ENCODE assay signal across 9 mouse cellular contexts in the genomic region with DNA sequence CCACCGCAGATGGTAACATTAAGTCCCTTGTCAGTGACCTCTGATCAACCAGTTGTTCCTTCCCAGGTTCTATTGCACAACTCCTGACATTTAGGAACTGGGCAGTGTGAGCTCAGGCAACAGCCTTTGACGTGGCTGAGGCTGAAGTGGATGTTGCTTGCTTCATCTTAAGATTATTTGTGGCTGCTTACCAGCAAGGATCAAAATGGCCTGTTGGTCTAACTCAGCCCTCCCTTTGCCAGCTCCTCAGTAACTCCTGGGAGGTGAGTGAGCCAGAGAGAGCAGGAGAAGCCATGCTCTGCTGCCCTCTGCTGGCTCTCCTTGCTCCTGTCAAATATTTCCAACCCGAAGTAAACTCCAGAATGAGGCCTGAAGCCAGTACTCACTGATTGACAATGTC.
DNase-seq lines count a peak whose midpoint lies in the region; ATAC-seq lines count a peak whose summit lies in the region.
"Had no signal": no experiment of that assay in that cellular context is flagged by ENCODE, and none has a peak within 500 bp of the region (broad histone marks: within the 10 kb centered on the region; RNA-seq: fewer than 3 reads in every experiment).

No protein-coding gene starts in this region.

- H3K9ac ChIP-seq in forebrain, embryonic 14.5 days (ENCODE audit: low read length) = no peak overlapping the region
- H3K9ac ChIP-seq: liver, embryonic 15.5 days had no signal

- no peaks in the 10 kb centered on the region for H3K4me1 ChIP-seq in forebrain, embryonic 14.5 days (ENCODE audit: control insufficient read depth, insufficient read depth, low read length)
- H3K4me1 ChIP-seq: liver, embryonic 15.5 days had no signal

- no peaks in the 10 kb centered on the region for H3K36me3 ChIP-seq in forebrain, embryonic 14.5 days (ENCODE audit: control insufficient read depth, insufficient read depth, low read length)
- H3K36me3 ChIP-seq: liver, embryonic 15.5 days had no signal

- peak; percentile 30 for DNase-seq in MEL-GATA-1-ER (ENCODE audit: extremely low read depth, low read depth)
- peak; percentile 76 for DNase-seq in forebrain, embryonic 14.5 days (ENCODE audit: low spot score)
- DNase-seq in layer of hippocampus, postnatal 10 days (ENCODE audit: low spot score in 2 of 2) = peak; percentile 69 to 77
- peak; percentile 92 for DNase-seq in lung, postnatal 36 days
- peak; percentile 47 for DNase-seq in right cerebral cortex, adult 18-20 months
- peak; percentile 29 for DNase-seq in urinary bladder, postnatal 10 days (ENCODE audit: low spot score)

- H3K4me3 ChIP-seq in forebrain, embryonic 14.5 days (ENCODE audit: low read depth, low read length) = no peak overlapping the region
- H3K4me3 ChIP-seq: liver, embryonic 15.5 days had no signal

- H3K27me3 ChIP-seq in forebrain, embryonic 14.5 days (replicated peaks; ENCODE audit: control insufficient read depth, insufficient read depth, low read length) = no peaks in the 10 kb centered on the region
- H3K27me3 ChIP-seq: liver, embryonic 15.5 days had no signal

- no peak overlapping the region for H3K4me2 ChIP-seq in forebrain, embryonic 14.5 days (ENCODE audit: low read length)
- H3K4me2 ChIP-seq: liver, embryonic 15.5 days had no signal

- 40% methylated on average over 3 of the region's 3 CpGs for WGBS in forebrain, embryonic 14.5 days

- no peak overlapping the region for H3K27ac ChIP-seq in forebrain, embryonic 14.5 days (ENCODE audit: low read depth, low read length)
- H3K27ac ChIP-seq: liver, embryonic 15.5 days had no signal

- no peaks in the 10 kb centered on the region; the same call in 1 of the 2 replicates for H3K9me3 ChIP-seq in forebrain, embryonic 14.5 days (replicated peaks; ENCODE audit: control insufficient read depth, low read length)
- H3K9me3 ChIP-seq: liver, embryonic 15.5 days had no signal

- peak; percentile 82 for ATAC-seq in cerebellum, adult (ENCODE audit: insufficient number of reproducible peaks, low FRiP score, low TSS enrichment)
- ATAC-seq in forebrain, embryonic 14.5 days = peak; percentile 46; the same call in 1 of the 2 replicates
- ATAC-seq in hematopoietic stem cell, adult 5-6 weeks (replicated peaks in 1 of 2; ENCODE audit: insufficient read depth in 1 of 2, low FRiP score in 2 of 2, low TSS enrichment in 1 of 2, low read depth in 1 of 2, poor library complexity in 2 of 2, severe bottlenecking in 2 of 2) = peak; percentile 74 to 75

Comparison
In these comparisons a context has a peak if more than half of its experiments do, and no peak if none do; other contexts are left out.
1. DNase-seq: peak in every context shown above with its lines; median percentile 92 in lung, postnatal 36 days; 76 in forebrain, embryonic 14.5 days; 73 in layer of hippocampus, postnatal 10 days; 47 in right cerebral cortex, adult 18-20 months; 30 in MEL-GATA-1-ER; 29 in urinary bladder, postnatal 10 days.